Mouse (Mus musculus) bone marrow, adult 2 months (tissue): ENCODE results near the gene Castor1. TPM values are rescaled to one million over a fixed set of nuclear protein-coding genes. Genes with fewer than 3 reads are reported as not detected.

Experiments used
- H3K27ac ChIP-seq: fragments of 200-500 bp; 2 replicates; pipeline ENCODE4 v1.5.1; 2012; ENCODE audit warnings: low read depth, mild to moderate bottlenecking, control low read depth, inconsistent platforms, low read length; ENCODE audit not compliant: control insufficient read depth, poor library complexity, insufficient read depth
- H3K4me1 ChIP-seq: fragments of 200-500 bp; 2 replicates; pipeline ENCODE4 v1.6.1; 2011; ENCODE audit warnings: low read length; ENCODE audit not compliant: control insufficient read depth, insufficient read depth
- H3K4me3 ChIP-seq: fragments of 200-500 bp; replicated peaks from 2 replicates; pipeline ENCODE3; 2011; ENCODE audit warnings: mild to moderate bottlenecking, low read depth, low read length, control low read depth; ENCODE audit not compliant: control insufficient read depth
- CTCF ChIP-seq: fragments of 200-500 bp; IDR thresholded peaks from 2 replicates; pipeline ENCODE4 v1.5.1; 2011; ENCODE audit warnings: low read length, control low read depth; ENCODE audit not compliant: control insufficient read depth, insufficient read depth
- POLR2A ChIP-seq: fragments of 200-500 bp; IDR thresholded peaks from 2 replicates; pipeline ENCODE4 v1.6.1; 2011; ENCODE audit warnings: low read depth, mild to moderate bottlenecking, control low read depth, low read length, borderline replicate concordance; ENCODE audit not compliant: control insufficient read depth
- WGBS: fragments of 180-500 bp; shearing (Covaris S2); methylation state at CpG from one replicate; pipeline ENCODE4 v1.1.7; 2018; 5-methylcytosine and 5-hydroxymethylcytosine counted together
- polyA plus RNA-seq: library from polyadenylated mRNA; stranded (reverse); fragments of >200 nt; gene quantifications from 2 replicates; pipeline ENCODE4 v1.2.4, GENCODE M21; 2011; ENCODE audit warnings: low replicate concordance; ENCODE audit not compliant: missing spikeins, insufficient read depth, insufficient read length

The Castor1 gene
- polyA plus RNA-seq, 1 experiment: 2.6 TPM

DNA sequence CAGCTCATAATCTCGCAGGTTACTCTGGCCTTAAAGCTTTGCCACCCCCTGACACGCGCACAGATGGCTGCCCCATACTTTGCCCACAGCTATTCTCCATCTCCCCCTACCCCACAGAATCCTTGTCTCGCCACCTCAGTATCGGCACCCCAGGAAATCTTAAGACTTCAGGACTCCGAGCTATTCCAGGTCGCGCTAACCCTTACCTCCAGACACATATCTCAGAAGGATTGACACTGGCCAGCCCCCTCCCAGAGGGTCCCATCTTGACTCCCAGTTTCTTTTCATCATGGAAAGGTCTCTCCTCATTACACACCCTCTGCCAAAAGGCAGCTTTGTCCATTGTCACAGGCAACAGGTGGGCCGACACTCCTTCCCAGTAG lies 30.7 kb upstream of the Castor1 start:
- Histone ChIP-seq H3K27ac (no peak overlapping the region), H3K4me3 (peak overlapping the region; percentile 76), H3K4me1 (no peaks in the 10 kb centered on the region; the same call in 1 of the 2 replicates)
- 24% methylated on average over 9 of the region's 9 CpGs for WGBS
- no peak for TF ChIP-seq POLR2A
- TF ChIP-seq CTCF: no peak

DNA sequence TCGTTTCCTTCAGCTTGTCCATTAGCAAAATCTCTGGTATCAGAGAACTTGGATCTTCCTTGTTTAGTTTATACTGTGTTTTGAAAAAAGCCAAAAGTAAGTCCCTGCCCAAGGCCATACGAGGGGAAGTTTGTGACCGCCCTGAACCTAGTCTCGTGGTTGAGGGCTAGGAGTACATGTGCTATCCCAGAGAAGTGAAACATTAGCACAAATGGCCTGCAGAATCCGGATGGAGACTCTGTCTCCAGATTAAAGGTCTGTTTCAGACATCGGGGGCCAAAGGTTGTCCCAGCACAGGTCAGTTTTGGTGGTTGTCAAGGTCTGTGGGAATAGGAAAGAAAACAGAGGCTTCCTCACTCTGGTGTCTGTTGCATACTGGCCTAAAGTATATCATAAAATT lies 28.8 kb upstream of the Castor1 start:
- no peak overlapping the region for H3K4me3 ChIP-seq
- 82% methylated on average over 6 of the region's 6 CpGs for WGBS
- H3K4me1 ChIP-seq: no peaks in the 10 kb centered on the region; the same call in 1 of the 2 replicates
- TF ChIP-seq POLR2A (no peak), CTCF (no peak)
- H3K27ac ChIP-seq: no peak overlapping the region

DNA sequence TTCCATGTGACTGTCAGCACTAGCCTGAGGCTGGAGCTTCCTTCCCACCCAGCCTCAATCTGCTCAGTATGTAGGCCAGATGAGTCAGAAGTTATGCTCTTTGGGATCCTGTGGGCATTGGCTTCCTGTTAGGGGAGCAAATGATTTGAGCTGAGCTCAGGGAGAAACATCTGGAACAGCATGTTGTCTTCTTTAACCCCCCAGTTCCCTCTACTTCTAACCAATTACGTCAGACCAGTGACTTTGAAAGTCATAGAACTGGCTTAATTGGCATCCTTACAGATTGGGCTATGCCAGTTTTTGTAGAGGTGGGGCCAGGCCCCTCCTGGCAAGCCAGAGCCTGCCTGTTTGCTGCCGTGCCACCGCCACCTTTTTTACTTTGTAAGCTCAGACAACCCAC lies 27.3 kb upstream of the Castor1 start:
- Histone ChIP-seq H3K4me3 (no peak overlapping the region), H3K27ac (no peak overlapping the region), H3K4me1 (no peaks in the 10 kb centered on the region; the same call in 1 of the 2 replicates)
- 82% methylated on average over 3 of the region's 3 CpGs for WGBS
- no peak for TF ChIP-seq POLR2A
- no peak for TF ChIP-seq CTCF

DNA sequence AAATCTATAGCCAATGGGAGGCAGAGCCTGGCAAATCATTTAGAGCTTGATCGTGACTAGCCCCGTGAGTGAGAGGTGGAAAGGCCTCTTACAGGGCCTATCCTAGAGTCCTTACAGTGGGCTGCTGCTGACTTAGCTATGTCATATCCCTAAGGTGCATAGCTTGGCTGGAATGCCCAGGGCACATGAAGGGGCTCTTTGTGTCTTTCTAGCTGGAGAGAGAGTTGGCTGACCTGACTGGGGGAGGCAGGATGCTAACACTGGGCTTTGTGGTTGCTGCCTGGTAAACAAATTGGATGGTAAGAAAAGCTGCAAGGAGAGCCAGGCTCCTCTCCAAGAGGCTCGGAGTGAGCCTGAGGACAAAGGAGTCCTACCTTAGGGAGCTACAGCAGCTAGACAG lies 25.3 kb upstream of the Castor1 start:
- TF ChIP-seq POLR2A (no peak), CTCF (no peak)
- Histone ChIP-seq H3K4me3 (no peak overlapping the region), H3K4me1 (peaks cover 1% of the 10 kb centered on the region; the same call in 1 of the 2 replicates), H3K27ac (no peak overlapping the region)
- 77% methylated on average over 3 of the region's 3 CpGs for WGBS

DNA sequence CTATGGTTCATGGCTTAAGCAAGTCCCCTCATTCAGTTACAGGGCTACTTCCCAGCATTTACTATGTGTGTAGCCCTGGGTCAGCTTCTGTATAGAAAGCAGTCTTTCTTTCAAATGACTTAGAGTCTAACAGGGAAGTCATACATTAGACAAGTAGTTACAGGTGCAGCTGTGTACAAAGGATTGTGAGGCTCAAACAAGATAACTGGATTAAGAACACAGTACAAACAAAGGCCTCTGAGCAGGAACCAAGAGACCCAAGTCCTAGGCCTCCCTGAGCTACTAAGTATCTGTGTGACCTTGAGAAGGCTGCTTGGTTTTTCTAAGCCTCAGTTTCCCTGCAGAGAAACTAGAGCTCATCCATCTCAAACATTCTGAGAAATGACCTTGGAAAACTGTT lies 24.6 kb upstream of the Castor1 start:
- TF ChIP-seq CTCF (no peak), POLR2A (no peak)
- H3K4me1 ChIP-seq: peaks cover 1% of the 10 kb centered on the region; the same call in 1 of the 2 replicates
- H3K4me3 ChIP-seq: no peak overlapping the region
- H3K27ac ChIP-seq: no peak overlapping the region

DNA sequence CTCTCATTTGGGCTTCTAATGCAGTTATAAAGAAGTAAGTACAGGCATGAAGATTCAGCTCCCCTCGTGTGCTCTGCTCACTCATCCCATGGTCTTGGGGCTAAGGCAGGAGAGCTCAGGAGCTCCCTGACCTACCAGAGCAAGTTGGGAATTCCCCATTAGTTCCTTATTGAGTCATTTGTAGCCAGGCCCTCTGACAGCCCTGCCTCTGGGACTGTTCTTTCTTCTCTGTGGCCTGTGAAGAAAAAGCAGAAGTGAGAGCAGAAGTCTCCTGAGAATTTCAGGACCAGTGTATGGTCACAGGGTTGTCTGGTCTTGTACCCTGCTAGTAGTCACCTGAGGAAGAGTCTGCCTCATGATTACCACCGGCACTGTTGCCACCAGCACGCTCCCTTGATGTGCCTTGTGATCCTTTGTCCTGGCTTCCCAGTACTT lies 22.4 kb upstream of the Castor1 start:
- Histone ChIP-seq H3K4me1 (peaks cover 1% of the 10 kb centered on the region; the same call in 1 of the 2 replicates), H3K4me3 (no peak overlapping the region), H3K27ac (no peak overlapping the region)
- WGBS: 13% methylated on average over 3 of the region's 3 CpGs
- no peak for TF ChIP-seq CTCF

DNA sequence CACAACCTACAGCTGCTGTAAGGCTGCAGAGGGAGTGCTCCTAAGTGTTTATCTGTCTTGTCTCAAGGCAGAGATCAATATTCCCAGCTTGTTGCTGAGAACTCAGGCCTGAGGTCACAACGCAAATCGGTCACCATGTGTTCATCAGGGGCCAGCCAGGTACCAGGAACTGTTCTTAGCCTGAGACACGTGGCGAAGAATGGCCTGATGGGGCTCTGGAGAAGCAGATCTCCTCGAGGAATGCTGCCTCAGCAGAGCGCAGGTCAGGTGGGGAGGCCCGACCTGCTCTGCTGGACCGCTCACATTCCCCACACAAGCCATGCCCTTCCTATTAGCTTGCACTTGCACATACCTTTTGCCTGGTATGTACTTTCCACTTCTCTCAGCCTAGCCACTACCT lies 21.4 kb upstream of the Castor1 start:
- Histone ChIP-seq H3K4me1 (peaks cover 1% of the 10 kb centered on the region; the same call in 1 of the 2 replicates), H3K4me3 (no peak overlapping the region), H3K27ac (no peak overlapping the region)
- no peak for TF ChIP-seq CTCF
- TF ChIP-seq POLR2A: no peak
- WGBS: 85% methylated on average over 8 of the region's 8 CpGs

DNA sequence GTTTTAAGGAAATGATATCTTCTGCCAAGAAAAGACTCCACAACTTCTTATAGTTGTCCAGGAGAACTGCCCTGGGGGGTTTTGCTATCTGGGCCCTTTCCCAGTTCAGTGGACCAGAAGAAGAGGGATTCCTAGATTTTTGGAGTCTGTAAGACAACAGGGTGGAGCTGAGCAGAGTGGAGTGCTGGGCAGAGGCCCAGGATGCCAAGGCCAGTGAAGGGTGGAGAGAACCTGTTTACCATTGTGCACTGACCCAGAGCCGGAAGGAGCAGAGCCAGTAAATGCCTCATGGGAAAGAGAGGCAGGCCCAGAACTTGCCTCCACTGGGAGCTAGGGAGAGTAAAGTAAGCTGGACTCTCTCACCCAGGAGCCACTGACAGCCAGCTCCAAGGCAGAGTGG lies 20.3 kb upstream of the Castor1 start:
- H3K4me3 ChIP-seq: no peak overlapping the region
- WGBS: 68% methylated on average over 1 of the region's 1 CpGs
- no peak for TF ChIP-seq CTCF
- TF ChIP-seq POLR2A: no peak
- H3K27ac ChIP-seq: no peak overlapping the region
- peaks cover 1% of the 10 kb centered on the region; the same call in 1 of the 2 replicates for H3K4me1 ChIP-seq

DNA sequence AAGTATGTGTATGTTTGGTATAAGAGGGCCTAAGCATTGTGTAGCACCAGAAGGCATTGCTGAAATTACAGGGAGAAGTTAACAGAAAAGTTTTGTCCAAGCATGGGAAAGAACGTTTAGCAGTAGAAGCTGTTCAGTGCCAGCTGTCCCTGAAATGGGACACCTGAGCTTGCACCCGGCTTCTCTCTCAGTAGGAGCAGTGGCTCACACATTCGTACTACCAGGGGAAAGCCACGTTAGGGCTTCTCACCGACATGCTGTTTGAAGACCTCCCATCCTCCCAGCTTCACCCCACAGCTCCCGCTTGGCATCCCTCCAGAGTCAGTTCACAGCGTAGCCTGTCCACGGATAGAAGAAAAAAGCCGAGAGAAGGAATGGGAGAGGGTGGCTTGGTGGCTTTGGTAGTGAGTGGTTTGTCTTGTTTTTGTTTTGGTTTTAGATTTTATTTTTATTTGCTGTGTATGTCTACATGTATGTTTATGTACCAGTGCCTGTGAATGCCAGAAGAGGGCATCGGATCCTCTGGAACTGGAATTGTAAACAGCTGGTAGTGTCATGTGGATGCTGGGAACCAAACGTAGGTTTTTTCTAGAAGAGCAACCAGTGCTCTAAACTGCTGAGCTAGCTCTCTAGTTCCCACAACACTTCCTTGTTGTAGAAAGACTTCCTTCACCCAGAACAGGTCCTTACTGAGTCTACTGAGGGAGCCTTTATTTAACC lies 15.9 kb upstream of the Castor1 start:
- Histone ChIP-seq H3K27ac (no peak overlapping the region), H3K4me3 (no peak overlapping the region), H3K4me1 (peaks cover 2% of the 10 kb centered on the region)
- WGBS: 82% methylated on average over 11 of the region's 11 CpGs
- no peak for TF ChIP-seq POLR2A
- TF ChIP-seq CTCF: no peak
